Comparison of ENCODE assay signal across 12 mouse cellular contexts in the genomic region with DNA sequence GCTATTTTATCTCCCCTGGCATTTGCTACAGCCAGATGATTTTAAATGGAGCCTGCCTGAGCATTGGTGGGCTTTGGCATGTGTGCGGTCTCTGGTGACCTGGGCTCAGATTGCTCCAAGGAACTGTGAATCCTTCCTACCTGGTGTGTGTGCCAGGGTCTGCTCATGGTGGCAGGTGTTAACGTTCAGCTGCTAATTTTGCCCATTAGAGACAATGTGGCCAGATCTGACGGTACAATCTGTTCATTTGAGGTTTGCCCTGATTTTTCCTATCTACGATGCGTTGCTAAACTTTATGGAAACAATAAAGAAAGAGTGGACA.
DNase-seq lines count a peak whose midpoint lies in the region; ATAC-seq and TF ChIP-seq lines count a peak whose summit lies in the region.
"Had no signal": no experiment of that assay in that cellular context is flagged by ENCODE, and none has a peak within 500 bp of the region (broad histone marks: within the 10 kb centered on the region; RNA-seq: fewer than 3 reads in every experiment).

No protein-coding gene starts in this region.

- peaks cover 8% of the 10 kb centered on the region; the same call in 1 of the 2 replicates for H3K4me1 ChIP-seq in forebrain, embryonic 11.5 days (replicated peaks; ENCODE audit: control insufficient read depth, insufficient read depth, low read length)
- peaks cover 25% of the 10 kb centered on the region for H3K4me1 ChIP-seq in hindbrain, embryonic 13.5 days (replicated peaks)
- H3K4me1 ChIP-seq in midbrain, postnatal 0 days (ENCODE audit: insufficient read depth, low read length), result peaks cover 6% of the 10 kb centered on the region; the same call in 1 of the 2 replicates
- H3K4me1 ChIP-seq in heart, embryonic 11.5 days (ENCODE audit: control insufficient read depth, insufficient read depth, low read length), result no peaks in the 10 kb centered on the region
- H3K4me1 ChIP-seq: heart, embryonic 15.5 days had no signal

- peak; percentile 2 to 4 for DNase-seq in cerebellum, adult 18-20 months
- DNase-seq in cerebellum, adult 11 months, result no peak
- no peak for DNase-seq in forebrain, embryonic 11.5 days (ENCODE audit: low spot score)
- peak; percentile 37 for DNase-seq in midbrain, postnatal 0 days (ENCODE audit: low spot score)
- no peak for DNase-seq in kidney, adult 11 months
- DNase-seq in kidney, postnatal 4 days, result no peak
- DNase-seq: thymus, postnatal 36 days had no signal

- no peak for TF ChIP-seq CTCF in midbrain, postnatal 0 days (IDR thresholded peaks at IDR 0.05)

- H3K9me3 ChIP-seq in forebrain, embryonic 11.5 days (ENCODE audit: control insufficient read depth, low read length), result no peaks in the 10 kb centered on the region
- H3K9me3 ChIP-seq in hindbrain, embryonic 13.5 days, result no peaks in the 10 kb centered on the region
- H3K9me3 ChIP-seq in midbrain, postnatal 0 days (ENCODE audit: low read length), result no peaks in the 10 kb centered on the region
- no peaks in the 10 kb centered on the region for H3K9me3 ChIP-seq in heart, embryonic 11.5 days (replicated peaks; ENCODE audit: control insufficient read depth, low read length)
- H3K9me3 ChIP-seq: heart, embryonic 15.5 days had no signal

- no peak overlapping the region for H3K9ac ChIP-seq in forebrain, embryonic 11.5 days (ENCODE audit: low read length)
- no peak overlapping the region for H3K9ac ChIP-seq in hindbrain, embryonic 13.5 days
- H3K9ac ChIP-seq in midbrain, postnatal 0 days (replicated peaks; ENCODE audit: low read length, poor library complexity, severe bottlenecking), result no peak overlapping the region
- H3K9ac ChIP-seq in heart, embryonic 11.5 days (ENCODE audit: low read depth, low read length), result no peak overlapping the region
- H3K9ac ChIP-seq: heart, embryonic 15.5 days had no signal

- WGBS in forebrain, embryonic 11.5 days, result 36% methylated on average over 5 of the region's 5 CpGs
- 28% methylated on average over 5 of the region's 5 CpGs for WGBS in hindbrain, embryonic 13.5 days
- WGBS in midbrain, postnatal 0 days, result 27% methylated on average over 5 of the region's 5 CpGs
- 82% methylated on average over 5 of the region's 5 CpGs for WGBS in heart, embryonic 11.5 days (ENCODE audit: insufficient replicate concordance)

- 0 out of 2 replicates have a peak overlapping the region, but pooled peaks have one; percentile 12 for H3K27ac ChIP-seq in forebrain, embryonic 11.5 days (ENCODE audit: low read depth, low read length)
- H3K27ac ChIP-seq in hindbrain, embryonic 13.5 days, result peak overlapping the region; percentile 88
- H3K27ac ChIP-seq in midbrain, postnatal 0 days (ENCODE audit: low read depth, low read length), result peak overlapping the region; percentile 83
- H3K27ac ChIP-seq in heart, embryonic 11.5 days (ENCODE audit: low read depth, low read length), result no peak overlapping the region
- H3K27ac ChIP-seq: heart, embryonic 15.5 days; kidney, postnatal 0 days had no signal

- H3K36me3 ChIP-seq in forebrain, embryonic 11.5 days (ENCODE audit: control insufficient read depth, insufficient read depth, low read length), result no peaks in the 10 kb centered on the region
- H3K36me3 ChIP-seq in hindbrain, embryonic 13.5 days, result no peaks in the 10 kb centered on the region
- H3K36me3 ChIP-seq in midbrain, postnatal 0 days (ENCODE audit: insufficient read depth, low read length), result no peaks in the 10 kb centered on the region
- H3K36me3 ChIP-seq in heart, embryonic 11.5 days (ENCODE audit: control insufficient read depth, insufficient read depth, low read length), result no peaks in the 10 kb centered on the region
- H3K36me3 ChIP-seq: heart, embryonic 15.5 days had no signal

- H3K4me3 ChIP-seq in forebrain, embryonic 11.5 days (ENCODE audit: low read depth, low read length), result no peak overlapping the region
- no peak overlapping the region for H3K4me3 ChIP-seq in hindbrain, embryonic 13.5 days
- H3K4me3 ChIP-seq in midbrain, postnatal 0 days (ENCODE audit: low read depth, low read length), result no peak overlapping the region
- no peak overlapping the region for H3K4me3 ChIP-seq in heart, embryonic 11.5 days (ENCODE audit: low read depth, low read length)
- H3K4me3 ChIP-seq: heart, embryonic 15.5 days; myocyte had no signal

- no peaks in the 10 kb centered on the region for H3K27me3 ChIP-seq in forebrain, embryonic 11.5 days (ENCODE audit: control insufficient read depth, insufficient read depth, low read length)
- 0 out of 2 replicates have a peak, but pooled peaks cover 5% of the 10 kb centered on the region for H3K27me3 ChIP-seq in hindbrain, embryonic 13.5 days
- no peaks in the 10 kb centered on the region for H3K27me3 ChIP-seq in midbrain, postnatal 0 days (ENCODE audit: insufficient read depth, low read length)
- no peaks in the 10 kb centered on the region for H3K27me3 ChIP-seq in heart, embryonic 11.5 days (ENCODE audit: control insufficient read depth, insufficient read depth, low read length)
- H3K27me3 ChIP-seq: heart, embryonic 15.5 days had no signal

- no peak for ATAC-seq in forebrain, embryonic 11.5 days (replicated peaks; ENCODE audit: low FRiP score)
- ATAC-seq in hindbrain, embryonic 13.5 days (ENCODE audit: low FRiP score), result peak; percentile 74
- ATAC-seq in midbrain, postnatal 0 days (ENCODE audit: low FRiP score), result no peak
- no peak for ATAC-seq in heart, embryonic 11.5 days (replicated peaks; ENCODE audit: insufficient number of reproducible peaks, low FRiP score, low TSS enrichment)

- no peak overlapping the region for H3K4me2 ChIP-seq in forebrain, embryonic 11.5 days (ENCODE audit: low read depth, low read length, severe bottlenecking)
- no peak overlapping the region for H3K4me2 ChIP-seq in hindbrain, embryonic 13.5 days
- H3K4me2 ChIP-seq in midbrain, postnatal 0 days (ENCODE audit: low read depth, low read length, poor library complexity, severe bottlenecking), result no peak overlapping the region
- H3K4me2 ChIP-seq in heart, embryonic 11.5 days, result no peak overlapping the region
- H3K4me2 ChIP-seq: heart, embryonic 15.5 days had no signal

Comparison
In these comparisons a context has a peak if more than half of its experiments do, and no peak if none do; other contexts are left out.
1. DNase-seq: peak in cerebellum, adult 18-20 months (2 of 2) and midbrain, postnatal 0 days (single experiment); none in cerebellum, adult 11 months (single experiment), forebrain, embryonic 11.5 days (single experiment), kidney, adult 11 months (single experiment) and kidney, postnatal 4 days (0 of 2).